In the genomic region with DNA sequence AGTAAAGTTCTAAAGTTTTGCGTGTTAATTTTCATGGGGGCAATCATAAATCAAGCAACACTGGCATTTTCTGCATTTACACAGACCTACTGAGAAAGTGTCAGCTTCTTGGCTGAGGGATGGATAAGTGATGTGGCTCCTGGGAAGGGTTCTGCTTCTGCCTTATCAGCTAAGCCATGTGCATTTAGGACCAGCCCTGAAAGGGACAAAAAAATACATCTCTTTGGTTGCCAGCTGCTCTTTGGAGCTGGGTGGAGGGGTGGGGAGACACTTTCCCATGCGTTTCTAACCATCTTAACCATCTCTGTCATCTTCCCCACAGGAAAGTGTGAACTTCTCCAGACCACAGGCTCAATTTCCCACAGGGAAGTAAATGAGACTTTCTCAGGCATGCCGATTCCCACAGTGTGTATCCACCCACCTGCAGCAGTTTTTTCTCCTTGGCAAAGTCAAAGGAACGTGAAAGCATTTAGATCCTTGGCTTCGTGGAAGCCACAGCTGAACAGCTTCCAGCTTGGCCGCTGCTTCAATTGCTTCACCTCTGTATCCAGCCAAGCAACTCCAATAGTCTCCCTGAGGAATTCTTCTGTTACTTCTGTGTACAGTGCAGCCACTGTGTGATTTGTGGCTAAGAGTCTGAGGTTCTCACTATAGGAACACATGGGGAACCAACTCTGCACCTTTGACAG, we compare ENCODE assay signal across 8 mouse cellular contexts.
DNase-seq lines count a peak whose midpoint lies in the region; ATAC-seq and TF ChIP-seq lines count a peak whose summit lies in the region.

No protein-coding gene starts in this region.

- no peak overlapping the region for H3K4me3 ChIP-seq in midbrain, postnatal 0 days (ENCODE audit: low read depth, low read length)
- no peak overlapping the region for H3K4me3 ChIP-seq in midbrain, embryonic 14.5 days (replicated peaks; ENCODE audit: low read depth, low read length)
- no peak overlapping the region for H3K4me3 ChIP-seq in gastrocnemius, adult 2 months

- no peaks in the 10 kb centered on the region for H3K4me1 ChIP-seq in midbrain, postnatal 0 days (ENCODE audit: insufficient read depth, low read length)
- no peaks in the 10 kb centered on the region for H3K4me1 ChIP-seq in midbrain, embryonic 14.5 days (ENCODE audit: control insufficient read depth, insufficient read depth, low read length)

- intact Hi-C loops in gastrocnemius, adult 2 months (cut with DNase I) = no loop called here

- no peak overlapping the region for H3K27ac ChIP-seq in midbrain, postnatal 0 days (ENCODE audit: low read depth, low read length)
- no peak overlapping the region for H3K27ac ChIP-seq in midbrain, embryonic 14.5 days (replicated peaks; ENCODE audit: low read depth, low read length)
- no peak overlapping the region; the same call in 1 of the 2 replicates for H3K27ac ChIP-seq in gastrocnemius, adult 2 months

- no peaks in the 10 kb centered on the region for H3K27me3 ChIP-seq in midbrain, postnatal 0 days (ENCODE audit: insufficient read depth, low read length)
- H3K27me3 ChIP-seq in midbrain, embryonic 14.5 days (ENCODE audit: control insufficient read depth, insufficient read depth, low read length) = no peaks in the 10 kb centered on the region

- no peak for ATAC-seq in midbrain, postnatal 0 days (ENCODE audit: low FRiP score)
- ATAC-seq in midbrain, embryonic 14.5 days (ENCODE audit: low FRiP score, low TSS enrichment) = no peak

- no peak for TF ChIP-seq CTCF in midbrain, postnatal 0 days (IDR thresholded peaks at IDR 0.05)
- TF ChIP-seq CTCF in gastrocnemius, adult 2 months (IDR thresholded peaks at IDR 0.05) = no peak

- H3K9me3 ChIP-seq in midbrain, postnatal 0 days (ENCODE audit: low read length) = no peaks in the 10 kb centered on the region
- no peaks in the 10 kb centered on the region for H3K9me3 ChIP-seq in midbrain, embryonic 14.5 days (ENCODE audit: control insufficient read depth, low read length)

- no peak overlapping the region for H3K9ac ChIP-seq in midbrain, postnatal 0 days (replicated peaks; ENCODE audit: low read length, poor library complexity, severe bottlenecking)
- no peak overlapping the region for H3K9ac ChIP-seq in midbrain, embryonic 14.5 days (replicated peaks; ENCODE audit: low read length)

- H3K36me3 ChIP-seq in midbrain, postnatal 0 days (ENCODE audit: insufficient read depth, low read length) = no peaks in the 10 kb centered on the region
- no peaks in the 10 kb centered on the region for H3K36me3 ChIP-seq in midbrain, embryonic 14.5 days (ENCODE audit: control insufficient read depth, insufficient read depth, low read length)

- no peak overlapping the region for H3K4me2 ChIP-seq in midbrain, postnatal 0 days (ENCODE audit: low read depth, low read length, poor library complexity, severe bottlenecking)
- no peak overlapping the region for H3K4me2 ChIP-seq in midbrain, embryonic 14.5 days (ENCODE audit: low read length)

- 67% methylated on average over 6 of the region's 6 CpGs for WGBS in midbrain, postnatal 0 days
- 76% methylated on average over 6 of the region's 6 CpGs for WGBS in midbrain, embryonic 14.5 days

- peak; percentile 42 for DNase-seq in midbrain, postnatal 0 days (ENCODE audit: low spot score)
- DNase-seq in midbrain, embryonic 14.5 days = no peak
- peak; percentile 72 for DNase-seq in gastrocnemius, adult 2 months
- DNase-seq in kidney, adult 11 months = peak; percentile 21
- peak; percentile 11 for DNase-seq in ovary, adult 18-20 months (ENCODE audit: low spot score)
- DNase-seq in cerebellum, postnatal 4 days (ENCODE audit: low spot score in 2 of 2) = no peak
- no peak for DNase-seq in embryo, embryonic 10 days (ENCODE audit: low spot score)
- DNase-seq in cerebellum, postnatal 36 days = no peak

Comparison
In these comparisons a context has a peak if more than half of its experiments do, and no peak if none do; other contexts are left out.
1. DNase-seq: peak in midbrain, postnatal 0 days (single experiment), gastrocnemius, adult 2 months (single experiment), kidney, adult 11 months (single experiment) and ovary, adult 18-20 months (single experiment); none in midbrain, embryonic 14.5 days (single experiment), cerebellum, postnatal 4 days (0 of 2), embryo, embryonic 10 days (single experiment) and cerebellum, postnatal 36 days (0 of 2).